Mouse (Mus musculus) layer of hippocampus, adult 8-10 months (tissue): Measurements from ENCODE around the gene Rpl18. TPM values are rescaled to one million over a fixed set of nuclear protein-coding genes. Genes with fewer than 3 reads are reported as not detected.

Experiments
- DNase-seq, 2 experiments: peaks; one replicate each; pipeline ENCODE4 v3.0.0; 2022; ENCODE audit warnings: low spot score in 2 of 2
- total RNA-seq, 4 experiments: library from RNA; stranded (reverse); gene quantifications; 2 replicates each; pipeline ENCODE4 v1.2.4; 2022

Gene Rpl18
- total RNA-seq: 100 to 1,000 TPM; 385 to 434 (median 409) TPM

DNA sequence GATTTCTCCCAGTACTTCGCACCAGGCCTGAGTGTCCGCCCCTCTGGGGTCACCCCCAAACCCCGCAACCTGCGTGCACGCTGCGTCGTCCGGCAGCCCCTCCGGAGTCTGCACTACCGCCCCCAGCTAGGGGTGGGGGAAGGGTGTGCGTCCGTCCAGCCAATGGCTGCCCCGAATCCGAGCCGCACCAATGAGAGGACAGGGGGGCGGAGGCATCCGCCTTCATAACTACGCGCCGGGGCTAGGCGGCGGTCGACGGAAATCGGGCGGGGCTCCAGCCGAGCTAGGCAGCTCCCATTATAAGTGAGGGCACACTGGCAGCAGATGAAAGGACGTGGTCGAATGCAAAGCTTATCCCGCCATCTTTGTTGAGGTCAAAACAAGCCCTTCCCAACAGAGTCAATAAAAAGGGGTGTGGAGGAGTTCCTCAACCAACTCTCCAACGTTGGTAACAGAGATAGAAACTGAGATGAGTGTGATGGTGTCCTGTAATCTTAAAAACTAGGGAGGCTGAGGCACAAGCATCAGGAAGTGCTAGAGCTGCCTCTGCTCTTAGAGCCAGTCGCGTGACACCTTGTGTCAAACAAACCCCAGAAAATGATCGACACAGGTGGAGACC, at the start of gene Rpl18:
Gene Rpl18 (plus strand): TSS at position 368 of the 619 bp plus-strand sequence.
- peak; percentile 98 for DNase-seq

DNA sequence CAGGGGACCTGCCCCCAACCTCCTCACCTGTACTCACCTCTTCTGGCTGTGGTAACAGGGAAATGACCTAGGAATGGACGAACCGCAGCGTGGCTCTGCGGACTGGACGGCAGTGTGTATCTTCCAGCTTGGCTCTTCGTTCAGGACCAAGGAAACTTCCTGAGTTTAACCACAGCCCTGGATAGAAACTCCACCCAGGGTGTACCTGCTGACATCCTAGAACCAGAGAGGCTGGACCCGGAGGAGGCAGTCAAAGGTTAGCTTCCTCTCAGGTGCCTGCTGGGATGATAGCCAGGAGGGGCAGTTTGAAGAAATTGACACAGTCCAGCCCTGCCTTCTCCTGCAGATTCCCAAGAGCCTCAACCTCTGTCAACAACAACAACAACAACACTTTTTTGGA, 49.1 kb upstream of the Rpl18 start, which contains the start of gene Fut2:
Gene Fut2 (minus strand): TSS at position 234 of the 400 bp plus-strand sequence.
- no peak for DNase-seq

DNA sequence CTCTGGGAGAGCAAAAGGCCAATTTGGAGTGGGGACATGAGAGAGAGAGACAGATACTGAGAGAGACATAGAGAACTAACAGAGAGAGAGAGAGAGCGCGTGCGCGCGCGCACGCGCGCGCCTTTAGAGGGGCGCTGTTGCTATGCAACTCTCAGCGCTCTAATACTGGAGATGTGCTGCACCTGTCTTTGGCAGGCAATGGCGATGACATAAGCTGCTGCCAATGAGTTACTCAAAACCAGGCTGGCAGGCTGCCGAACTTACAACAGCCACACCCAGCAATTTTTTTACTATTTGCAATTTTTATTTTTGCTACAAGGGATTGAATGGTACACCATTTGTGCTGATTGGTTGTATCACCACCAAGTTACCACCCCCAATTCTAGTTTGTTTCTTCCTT, 47.5 kb upstream of the Rpl18 start:
- peak in 1 of 2 experiments; percentile 55 for DNase-seq

DNA sequence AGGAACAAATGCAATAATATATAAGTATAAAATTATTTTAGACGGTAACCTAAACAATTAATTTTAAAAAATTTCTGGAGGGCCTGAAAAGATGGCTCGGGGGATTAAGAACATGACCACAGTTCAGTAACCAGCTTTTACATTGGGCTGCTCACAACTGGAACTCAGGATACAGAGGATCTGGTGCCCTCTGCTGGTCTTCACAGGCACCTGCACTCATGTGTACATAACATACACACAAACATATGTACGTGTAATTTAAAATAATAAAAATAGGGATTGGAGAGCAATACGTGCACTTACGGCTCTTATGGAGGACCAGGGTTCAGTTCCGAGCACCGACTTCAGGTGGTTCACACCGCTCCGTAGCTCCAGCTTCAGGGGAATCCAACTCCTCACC, 46.3 kb upstream of the Rpl18 start:
- no peak for DNase-seq

DNA sequence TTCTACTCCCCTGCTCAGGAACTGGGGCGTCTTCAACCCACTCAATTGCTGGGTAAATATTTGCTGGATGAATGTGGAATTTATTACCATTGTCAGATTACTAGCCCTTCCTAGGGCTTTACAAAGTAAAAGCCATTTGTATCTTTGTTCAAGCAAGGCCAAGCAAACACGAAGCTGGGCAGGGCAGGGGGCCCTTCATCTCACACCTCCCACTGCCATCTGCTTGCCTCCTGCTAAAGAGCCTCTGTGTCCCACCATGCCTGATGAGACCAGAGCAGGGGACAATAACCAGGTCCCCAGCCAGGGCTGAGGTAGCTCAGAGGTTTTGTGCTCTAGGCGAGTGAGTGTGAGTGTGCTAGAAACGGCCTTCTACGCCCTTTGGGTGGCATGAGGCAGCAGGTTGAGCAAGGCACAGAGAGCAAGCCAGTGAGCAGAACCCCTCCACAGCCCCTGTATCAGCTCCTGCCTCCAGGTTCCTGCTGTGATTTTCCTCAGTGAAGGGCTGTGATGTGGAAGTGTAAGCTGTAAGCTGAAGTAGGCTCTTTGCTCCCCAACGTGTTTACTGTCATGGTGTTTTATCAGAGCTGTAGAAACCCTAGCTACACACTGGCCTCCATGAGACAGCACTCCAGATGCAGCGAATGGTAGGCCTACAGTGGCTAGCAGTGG, 37.5 kb upstream of the Rpl18 start:
- DNase-seq: no peak

DNA sequence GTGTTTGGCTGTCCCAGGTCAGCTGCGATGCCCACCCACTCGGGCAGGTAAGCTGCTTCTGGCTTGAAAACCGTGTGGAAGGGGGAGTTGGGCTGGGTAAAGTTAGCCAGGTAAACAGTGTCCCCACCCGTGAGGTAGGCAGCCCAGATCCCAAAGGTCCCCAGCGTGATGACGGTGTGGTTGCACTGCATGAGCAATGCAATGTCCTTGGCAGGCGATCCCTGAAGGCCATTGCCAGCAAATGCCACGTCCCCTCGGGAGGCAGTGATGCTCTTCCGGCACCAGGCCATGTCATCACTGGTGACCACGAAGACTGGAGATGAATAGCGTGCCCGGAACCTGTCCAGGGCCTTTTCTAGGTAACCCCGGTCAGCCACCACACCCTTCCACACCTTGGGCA, 36.7 kb upstream of the Rpl18 start:
- DNase-seq: no peak

DNA sequence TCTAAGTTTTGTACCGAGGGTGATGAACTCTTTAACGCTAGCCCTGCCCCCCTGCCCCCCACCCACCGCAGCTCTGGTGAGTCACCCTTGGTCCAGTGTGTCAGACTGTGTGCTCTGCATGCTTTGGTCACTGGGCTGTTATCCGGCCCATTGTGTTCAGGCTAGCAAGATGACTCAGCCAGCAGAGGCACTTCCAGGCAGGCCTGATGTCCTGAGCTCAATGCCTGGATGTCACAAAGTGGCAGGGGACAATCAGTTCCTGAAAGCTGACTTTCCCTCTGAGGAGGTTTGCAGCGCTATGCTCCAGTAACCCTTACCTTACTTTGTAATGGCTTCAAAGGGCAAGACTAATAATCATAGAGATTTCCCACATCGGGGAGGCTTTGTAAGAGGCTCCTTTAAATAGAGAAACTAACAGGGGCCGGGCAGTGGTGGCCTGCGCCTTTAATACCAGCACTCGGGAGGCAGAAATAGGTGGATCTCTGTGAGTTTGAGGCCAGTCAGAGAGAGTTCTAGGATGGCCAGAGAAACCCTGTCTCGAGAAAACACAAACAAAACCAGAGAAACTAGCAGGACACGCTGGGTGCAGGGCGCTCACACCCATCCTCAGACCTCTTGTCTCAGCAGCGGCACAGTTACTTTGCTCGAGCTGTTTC, 35.2 kb upstream of the Rpl18 start:
- no peak for DNase-seq

DNA sequence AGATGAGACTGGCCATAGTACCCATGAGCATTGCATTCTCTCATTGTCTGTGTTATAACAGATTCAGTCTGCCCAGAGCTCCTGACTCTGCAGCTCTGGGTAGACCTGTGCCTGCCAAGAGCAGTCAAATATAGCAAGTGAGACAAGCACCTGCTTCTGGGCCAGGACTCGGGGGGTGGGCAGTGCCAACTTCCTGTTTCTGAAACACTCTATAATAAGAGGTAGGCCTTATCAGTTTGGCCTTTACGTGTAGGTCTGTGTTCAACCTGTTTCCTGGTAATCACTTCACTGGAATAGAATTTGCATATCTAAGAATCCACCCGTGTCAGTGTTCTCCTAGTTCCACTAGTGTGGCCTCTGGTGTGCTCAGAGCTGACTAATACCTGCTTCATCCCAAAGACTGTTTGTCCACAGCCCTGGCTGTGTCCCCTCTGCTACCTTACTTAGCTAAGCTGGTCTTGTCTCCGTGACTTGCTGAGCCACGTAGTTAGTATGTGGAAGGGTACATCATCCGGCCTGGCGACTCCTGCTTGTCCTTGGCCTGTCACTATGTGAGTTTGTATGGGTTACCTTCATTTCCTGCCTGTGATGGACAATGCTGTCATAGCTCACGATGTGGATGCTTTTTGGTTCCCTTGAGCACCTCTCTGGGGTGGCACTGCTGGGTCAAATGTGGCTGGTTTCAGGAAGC, 34.1 kb upstream of the Rpl18 start:
- DNase-seq: no peak

DNA sequence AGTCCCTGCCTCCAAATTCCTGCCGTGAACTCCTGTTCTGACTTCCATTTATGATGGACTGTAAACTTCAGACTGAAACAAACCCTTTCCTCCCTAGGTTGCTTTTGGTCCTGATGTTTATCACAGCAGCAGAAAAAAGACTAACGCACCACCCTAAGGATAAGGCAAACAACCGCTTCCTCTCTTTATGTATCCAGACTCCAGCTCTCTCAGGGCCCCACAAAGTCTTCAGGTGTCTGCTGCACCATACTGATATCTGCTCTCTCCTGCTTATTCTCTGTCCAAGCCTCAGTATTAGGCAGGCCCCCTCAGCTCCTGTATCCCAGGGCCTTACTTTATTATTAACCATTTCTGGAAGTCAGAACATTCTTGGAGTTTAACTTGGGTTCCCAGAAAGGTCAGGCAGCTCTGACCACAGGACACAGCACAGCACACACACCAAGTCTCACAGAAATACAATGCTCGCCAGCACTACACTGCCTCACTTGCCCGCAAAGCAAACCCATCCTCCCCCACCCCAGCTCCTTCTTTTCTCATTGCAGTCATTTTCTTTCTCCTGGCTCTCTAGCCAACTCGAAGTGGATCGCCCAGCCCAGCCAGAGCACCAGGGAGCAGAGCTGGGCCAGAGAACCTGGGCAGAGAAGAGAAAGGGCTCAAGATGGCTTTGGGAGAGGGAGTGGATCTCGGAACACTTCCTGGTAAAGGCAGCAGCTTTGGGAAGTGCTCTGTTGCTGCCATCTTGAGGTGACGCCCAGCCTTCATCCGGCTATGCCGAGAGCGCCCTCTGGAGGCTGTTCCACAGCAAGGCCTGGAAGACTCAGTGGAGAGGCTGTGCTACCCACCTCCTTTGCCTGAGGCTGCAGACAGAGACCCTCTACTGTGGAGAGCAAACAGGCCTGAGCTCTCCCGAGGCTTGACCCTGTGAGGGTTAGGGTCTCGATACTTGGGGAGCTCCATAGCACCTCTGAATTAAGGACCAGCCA, 32.8 kb upstream of the Rpl18 start:
- peak; percentile 73 to 90 for DNase-seq

DNA sequence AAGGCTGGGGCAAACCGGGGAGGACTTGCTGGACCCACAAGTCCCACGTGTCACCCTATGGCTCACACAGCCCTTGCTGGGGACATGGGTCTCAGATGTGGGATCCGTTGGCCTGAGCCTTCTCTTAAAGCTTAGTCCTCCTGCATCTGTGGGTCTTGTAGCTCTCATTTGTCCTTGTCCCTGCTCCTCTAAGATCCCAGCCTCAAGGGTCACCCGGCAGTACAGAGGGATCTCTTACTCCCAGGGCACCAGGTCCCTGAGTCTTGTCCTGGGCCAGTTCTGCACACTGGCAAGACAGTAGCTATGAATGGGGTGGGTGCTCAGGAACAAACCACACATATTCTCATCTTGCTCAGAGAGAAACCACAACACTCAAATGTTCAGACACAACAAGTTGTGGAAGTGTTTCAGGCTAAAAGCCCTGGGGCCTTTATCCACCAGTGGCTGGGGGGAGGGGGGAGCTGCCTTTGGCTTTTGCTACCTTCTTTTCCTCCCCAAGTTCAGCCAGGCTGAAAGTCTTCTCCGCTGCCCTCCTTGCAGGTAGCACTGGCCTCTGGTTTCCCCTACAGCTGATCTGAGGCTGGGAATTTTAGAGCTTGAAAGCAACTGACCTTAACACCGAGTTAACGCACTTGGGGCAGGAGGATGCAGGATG, 31.7 kb upstream of the Rpl18 start, which contains the start of gene Ntn5:
Gene Ntn5 (plus strand): TSS at position 627 of the 655 bp plus-strand sequence.
- DNase-seq: no peak

DNA sequence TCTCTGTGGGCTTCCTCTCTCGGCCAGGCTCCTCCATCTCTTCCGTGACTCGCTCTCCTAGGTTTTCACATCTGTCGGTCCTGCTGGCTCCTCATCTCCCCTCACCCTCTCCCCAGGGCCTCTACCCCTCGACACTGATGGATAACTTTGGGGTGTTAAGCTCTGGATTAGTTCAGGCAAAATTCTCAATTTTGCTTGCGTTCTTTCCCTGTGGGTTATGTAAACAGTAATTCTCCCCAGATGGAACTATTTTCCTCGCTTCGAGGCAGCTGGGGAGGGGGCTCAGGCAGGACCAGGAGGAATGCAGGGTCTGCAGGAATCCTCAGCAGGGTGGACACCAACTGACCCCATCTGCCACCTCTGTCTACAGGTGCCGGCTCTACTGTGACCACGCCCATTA, 29.4 kb upstream of the Rpl18 start:
- no peak for DNase-seq

DNA sequence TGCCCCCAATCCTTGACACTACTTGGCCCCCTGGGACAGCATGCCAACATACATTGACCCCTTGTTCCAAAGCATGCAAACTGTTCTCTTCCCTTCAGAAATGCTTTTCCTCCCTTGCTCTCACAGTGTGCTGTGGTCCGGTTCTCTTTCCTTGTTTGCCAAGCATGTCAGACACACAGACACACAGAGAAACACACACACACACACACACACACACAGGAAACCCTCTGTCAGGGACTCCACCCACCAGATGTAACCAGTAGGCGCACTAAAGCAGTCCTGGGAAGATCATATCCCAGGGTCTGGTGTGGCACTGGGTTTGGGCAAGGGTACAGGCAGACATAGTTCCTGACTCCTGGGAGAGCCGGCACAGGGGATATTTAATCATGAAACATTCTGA, 28.4 kb upstream of the Rpl18 start:
- DNase-seq: no peak

DNA sequence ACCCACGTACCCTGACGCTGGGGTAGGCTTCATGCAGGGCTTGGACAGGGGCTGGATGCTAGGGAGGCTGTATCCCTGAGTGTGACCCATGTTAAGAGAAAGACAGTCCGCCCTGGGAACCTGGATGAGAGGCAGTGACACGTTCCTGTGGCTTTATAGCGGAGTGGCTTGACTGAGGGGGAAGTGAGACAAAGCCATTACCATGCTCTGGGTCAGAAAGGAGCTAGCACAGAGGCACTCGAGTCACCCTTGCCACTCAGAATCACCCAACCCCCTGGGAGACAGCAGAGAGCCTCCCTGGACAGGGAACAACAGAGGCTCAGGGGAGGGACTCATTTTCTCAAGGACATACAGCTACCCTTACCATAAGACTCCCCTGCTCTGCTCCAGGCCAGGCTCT, 26.2 kb upstream of the Rpl18 start:
- no peak for DNase-seq

DNA sequence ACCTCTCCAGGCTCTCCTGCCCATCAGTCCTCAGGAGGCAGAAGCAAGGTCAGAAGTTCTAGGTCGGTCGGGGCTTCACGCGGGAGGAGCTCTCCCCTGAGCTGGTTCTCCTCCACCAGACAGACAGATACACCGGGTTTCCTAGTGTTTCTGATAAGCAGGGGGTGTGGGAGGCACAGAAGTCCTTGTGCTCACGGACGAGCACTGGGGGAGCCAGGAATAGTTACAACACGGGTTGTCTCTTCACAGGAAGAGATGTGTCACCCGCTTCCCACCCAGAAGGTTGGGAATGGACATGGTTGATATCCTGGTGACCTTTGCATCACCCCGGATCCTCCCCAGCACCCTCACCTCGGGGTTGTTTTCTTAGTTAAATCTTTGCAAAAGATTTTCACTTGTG, 25.5 kb upstream of the Rpl18 start:
- DNase-seq: no peak

DNA sequence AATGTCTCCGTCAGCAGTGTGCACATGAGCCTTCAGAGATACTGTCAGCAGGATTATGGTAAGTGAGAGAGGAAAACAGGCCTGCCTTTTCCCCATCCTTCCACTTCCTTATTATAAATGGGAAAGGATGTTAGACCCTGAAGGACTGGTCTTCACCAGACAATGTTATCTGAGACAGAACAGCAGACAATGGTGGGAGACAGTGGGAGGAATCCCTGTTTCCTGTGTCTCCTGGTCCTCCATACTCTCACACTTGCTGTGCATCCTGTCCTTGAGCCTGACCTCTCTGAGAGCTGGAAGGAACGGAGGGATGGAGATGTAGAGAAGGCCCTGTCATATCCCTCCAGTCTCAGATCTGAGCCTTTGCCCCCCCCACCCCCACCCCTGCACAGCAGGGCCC, 22.9 kb upstream of the Rpl18 start:
- no peak for DNase-seq

DNA sequence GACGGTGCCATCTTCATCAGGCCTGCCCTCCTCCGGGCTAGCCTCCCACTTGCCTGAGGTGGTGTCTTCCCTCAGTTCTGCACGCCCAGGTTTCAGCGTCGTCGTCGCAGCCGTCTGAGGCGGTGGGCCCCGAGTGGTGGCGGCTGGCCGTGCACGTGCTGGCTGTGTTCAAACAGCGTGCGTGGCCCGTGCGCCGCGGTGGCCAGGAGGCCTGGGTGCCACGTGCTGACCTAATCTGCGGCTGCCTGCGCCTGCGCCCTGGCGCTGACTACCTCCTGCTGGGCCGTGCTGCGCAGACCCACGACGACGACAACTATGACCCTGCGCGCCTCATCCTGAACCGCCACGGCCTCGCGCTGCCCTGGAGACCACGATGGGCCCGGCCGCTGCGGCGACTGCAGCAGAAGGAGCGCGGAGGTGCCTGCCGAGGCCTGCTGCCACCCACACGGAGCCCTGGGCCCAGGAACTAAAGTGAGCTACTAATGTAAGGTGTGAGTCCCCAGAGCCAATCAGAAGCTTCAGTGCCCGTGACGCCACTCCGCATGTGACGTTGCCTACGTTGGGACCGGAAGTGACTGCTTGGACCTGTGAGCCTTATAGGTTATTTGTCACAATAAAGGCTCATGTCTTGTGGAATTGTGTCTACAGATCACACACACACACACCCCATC, 21.2 kb upstream of the Rpl18 start, which contains the start of gene Sec1:
Gene Sec1 (minus strand): TSS at position 482 of the 671 bp plus-strand sequence.
- DNase-seq: no peak

DNA sequence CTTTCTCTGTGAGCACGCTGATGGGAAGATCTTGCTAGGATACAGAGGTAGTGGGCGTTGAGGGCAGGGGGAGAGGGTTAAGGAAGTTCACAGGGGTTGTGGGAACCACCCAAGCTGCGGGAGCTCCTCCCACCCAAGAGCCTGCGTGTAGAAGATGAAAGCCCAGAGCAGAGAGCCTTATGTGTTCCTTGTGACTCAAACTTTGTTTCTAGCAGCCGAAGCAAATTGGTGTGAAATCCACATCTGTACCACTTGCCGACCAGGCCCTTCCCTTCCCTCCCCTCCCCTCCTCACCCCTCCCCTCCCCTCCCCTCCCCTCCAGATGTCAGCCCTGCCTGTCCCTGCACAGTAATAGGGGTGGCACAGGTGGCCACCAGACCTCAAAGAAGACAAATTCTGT, 20.2 kb upstream of the Rpl18 start:
- DNase-seq: no peak

DNA sequence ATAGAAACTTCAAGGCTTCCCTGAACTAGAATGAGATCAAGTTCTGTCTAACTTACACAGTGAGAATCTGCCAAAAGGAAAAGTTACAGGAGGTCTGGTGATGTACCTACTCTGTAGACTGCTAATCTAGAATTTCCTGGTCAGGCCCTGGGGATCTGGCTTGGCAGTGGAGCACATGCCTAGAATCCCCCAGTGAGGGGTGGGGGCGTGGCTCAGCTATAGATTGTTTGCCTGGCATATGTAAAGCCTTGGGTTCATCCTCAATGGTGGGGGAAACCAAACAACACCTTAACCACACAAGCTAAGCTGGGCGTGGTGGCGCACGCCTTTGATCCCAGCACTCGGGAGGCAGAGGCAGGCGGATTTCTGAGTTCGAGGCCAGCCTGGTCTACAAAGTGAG, 17.4 kb upstream of the Rpl18 start:
- no peak for DNase-seq

DNA sequence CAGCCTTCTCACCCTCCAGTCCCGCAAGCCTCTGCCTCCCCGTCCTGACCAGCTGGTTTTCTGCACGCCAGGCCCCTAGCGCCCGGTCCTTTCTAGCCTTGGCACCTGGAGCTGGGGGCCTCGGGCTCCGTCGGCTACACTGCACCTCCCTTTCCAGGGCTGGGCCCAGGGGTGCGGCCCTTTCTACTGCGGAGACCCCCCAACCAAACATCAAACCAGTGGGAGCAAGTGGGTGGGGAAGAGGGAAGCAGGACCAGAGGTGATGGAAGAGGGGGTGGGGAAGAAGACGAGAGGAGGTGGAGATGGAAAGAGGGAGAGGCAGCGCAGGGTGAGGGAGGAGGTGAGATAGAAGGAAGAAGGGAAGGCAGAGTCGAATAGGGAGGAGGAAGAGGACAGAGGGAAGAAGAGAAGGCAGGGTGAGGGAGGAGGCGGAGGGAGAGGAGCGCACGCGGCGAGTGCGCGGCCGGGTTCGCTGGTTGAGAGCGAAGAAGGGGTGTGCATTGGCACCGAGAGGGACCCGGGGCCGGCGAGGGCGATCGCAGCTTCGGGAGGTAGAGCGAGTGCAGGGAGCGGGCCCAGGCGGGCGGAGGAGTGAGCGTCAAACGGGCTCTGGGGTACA, 15.6 kb upstream of the Rpl18 start, which contains the start of gene Car11:
Gene Car11 (plus strand): TSS at position 321 of the 619 bp plus-strand sequence.
- DNase-seq: no peak
